Mouse (Mus musculus) neural tube, embryonic 14.5 days (tissue): ENCODE data around the gene Osbpl3. TPM values are rescaled to one million over a fixed set of nuclear protein-coding genes. Genes with fewer than 3 reads are reported as not detected.
A peak's percentile ranks its signal among the peaks of the same experiment; 100 is the strongest.

ENCODE experiments used
- ATAC-seq: fragments of 200-750 bp; cut with Nextera tagmentation; 2 replicates; pipeline ENCODE4 v1.8.0; 2017; ENCODE audit warnings: low read depth, mild to moderate bottlenecking, moderate TSS enrichment, moderate library complexity
- H3K27ac ChIP-seq: fragments of 300-500 bp; sonication (generic); 2 replicates; pipeline ENCODE4 v1.5.1; 2014; ENCODE audit warnings: low read depth, mild to moderate bottlenecking, control low read depth, low read length, moderate library complexity, mixed read lengths
- H3K27me3 ChIP-seq: fragments of 300-500 bp; sonication (generic); 2 replicates; pipeline ENCODE4 v1.6.1; 2014; ENCODE audit warnings: low read length; ENCODE audit not compliant: control insufficient read depth, insufficient read depth
- H3K36me3 ChIP-seq: fragments of 300-500 bp; sonication (generic); 2 replicates; pipeline ENCODE4 v1.6.1; 2014; ENCODE audit warnings: low read length, mixed read lengths; ENCODE audit not compliant: control insufficient read depth, insufficient read depth
- H3K4me1 ChIP-seq: fragments of 300-500 bp; sonication (generic); 2 replicates; pipeline ENCODE4 v1.6.1; 2014; ENCODE audit warnings: low read length; ENCODE audit not compliant: control insufficient read depth, insufficient read depth
- H3K4me2 ChIP-seq: fragments of 300-500 bp; sonication (generic); 2 replicates; pipeline ENCODE4 v1.6.1; 2014; ENCODE audit warnings: mild to moderate bottlenecking, low read depth, low read length, control low read depth
- H3K4me3 ChIP-seq: fragments of 300-500 bp; sonication (generic); 2 replicates; pipeline ENCODE4 v1.5.1; 2014; ENCODE audit warnings: low read depth, low read length, control low read depth, mixed read lengths
- H3K9ac ChIP-seq: fragments of 300-500 bp; sonication (generic); replicated peaks from 2 replicates; pipeline ENCODE4 v1.6.1; 2014; ENCODE audit warnings: low read depth, mild to moderate bottlenecking, control low read depth, low read length, mixed read lengths
- H3K9me3 ChIP-seq: fragments of 300-500 bp; sonication (generic); 2 replicates; pipeline ENCODE4 v1.6.1; 2016; ENCODE audit warnings: low read length; ENCODE audit not compliant: control insufficient read depth
- WGBS: fragments of 180-500 bp; shearing (Covaris S2); extraction: QIAGEN DNeasy Blood & Tissue Kit; methylation state at CpG from one replicate; pipeline ENCODE4 v1.1.7; 2014; 5-methylcytosine and 5-hydroxymethylcytosine counted together
- polyA plus RNA-seq: library from polyadenylated mRNA; unstranded; fragments of >200 nt; fragmentation: Nextera tagmentation; extraction: Ambion mirVana; gene quantifications from 2 replicates; pipeline ENCODE4 v1.2.1, GENCODE M21; 2014

The Osbpl3 gene
- polyA plus RNA-seq, 1 experiment from 2014 or later, result 3.2 TPM

GRCm38 (mm10) chr6:50419518-50420290, 36.3 kb downstream of the Osbpl3 start:
- no peak for ATAC-seq
- Histone ChIP-seq H3K27ac (no peak overlapping the region), H3K9ac (no peak overlapping the region), H3K4me1 (peaks cover under 1% of the 10 kb centered on the region; the same call in 1 of the 2 replicates), H3K36me3 (no peaks in the 10 kb centered on the region), H3K27me3 (no peaks in the 10 kb centered on the region), H3K4me3 (no peak overlapping the region), H3K4me2 (no peak overlapping the region), H3K9me3 (no peaks in the 10 kb centered on the region)
- WGBS, result 81% methylated on average over 10 of the region's 10 CpGs

DNA sequence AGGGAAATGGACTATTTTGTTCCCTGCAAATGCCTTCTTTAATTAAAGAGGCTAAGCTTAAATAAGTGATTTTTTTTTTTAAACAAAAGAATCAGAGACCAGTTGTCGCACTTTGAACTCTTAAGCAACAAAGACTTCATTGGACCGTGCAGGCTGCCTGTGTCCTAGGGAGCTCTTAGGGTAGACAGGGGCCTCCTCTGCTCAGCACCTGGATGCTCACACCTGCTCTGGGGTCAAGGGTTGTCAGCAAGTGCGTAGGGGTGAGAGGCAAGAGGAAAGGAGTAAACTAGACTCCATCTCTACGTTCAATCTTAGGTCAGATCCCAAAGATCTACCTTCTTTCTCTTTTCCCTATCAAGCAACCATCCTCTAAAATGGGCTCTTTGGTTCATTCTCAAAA, 37.0 kb downstream of the Osbpl3 start:
- no peaks in the 10 kb centered on the region for H3K36me3 ChIP-seq
- no peaks in the 10 kb centered on the region for H3K9me3 ChIP-seq
- H3K9ac ChIP-seq, result no peak overlapping the region
- H3K27me3 ChIP-seq, result no peaks in the 10 kb centered on the region
- peaks cover 2% of the 10 kb centered on the region; the same call in 1 of the 2 replicates for H3K4me1 ChIP-seq
- no peak overlapping the region for H3K4me2 ChIP-seq
- no peak overlapping the region for H3K4me3 ChIP-seq
- no peak for ATAC-seq
- H3K27ac ChIP-seq, result no peak overlapping the region
- WGBS, result 90% methylated on average over 4 of the region's 4 CpGs

- Histone ChIP-seq H3K36me3 (no peaks in the 10 kb centered on the region), H3K9ac (no peak overlapping the region), H3K4me3 (no peak overlapping the region), H3K9me3 (no peaks in the 10 kb centered on the region), H3K4me1 (peaks cover 7% of the 10 kb centered on the region), H3K4me2 (no peak overlapping the region), H3K27ac (no peak overlapping the region), H3K27me3 (no peaks in the 10 kb centered on the region)
- ATAC-seq, result no peak
- WGBS, result 97% methylated on average over 5 of the region's 5 CpGs
Measured at GRCm38 (mm10) chr6:50416854-50417253, 39.1 kb downstream of the Osbpl3 start.

- no peak overlapping the region for H3K4me3 ChIP-seq
- H3K4me2 ChIP-seq, result no peak overlapping the region
- WGBS, result 87% methylated on average over 6 of the region's 6 CpGs
- H3K9ac ChIP-seq, result no peak overlapping the region
- no peaks in the 10 kb centered on the region for H3K9me3 ChIP-seq
- no peak for ATAC-seq
- H3K4me1 ChIP-seq, result peaks cover 7% of the 10 kb centered on the region
- H3K36me3 ChIP-seq, result no peaks in the 10 kb centered on the region
- no peak overlapping the region for H3K27ac ChIP-seq
- H3K27me3 ChIP-seq, result no peaks in the 10 kb centered on the region
Measured at GRCm38 (mm10) chr6:50415431-50415830, 40.6 kb downstream of the Osbpl3 start.

DNA sequence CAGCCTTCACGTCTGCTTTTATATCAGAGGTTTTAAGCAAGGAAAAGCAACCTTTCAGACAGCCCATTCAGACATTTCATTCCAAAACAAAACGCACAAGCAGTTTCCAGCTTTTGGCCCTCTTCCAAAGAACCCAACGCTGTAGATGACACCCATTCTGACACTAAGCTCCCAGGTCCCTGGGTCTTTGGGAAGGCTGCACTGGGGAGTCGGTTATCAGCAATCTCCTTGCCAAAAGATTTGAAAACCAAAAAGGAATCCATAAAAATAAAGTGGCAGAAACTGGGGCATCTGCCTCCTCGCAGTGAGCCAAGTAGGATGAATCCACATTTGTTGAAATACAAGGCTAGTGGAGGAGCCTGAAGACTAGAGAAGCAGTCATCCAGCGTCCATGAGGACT, 41.5 kb downstream of the Osbpl3 start:
- Histone ChIP-seq H3K9me3 (no peaks in the 10 kb centered on the region), H3K4me2 (no peak overlapping the region), H3K27me3 (no peaks in the 10 kb centered on the region), H3K36me3 (no peaks in the 10 kb centered on the region), H3K4me3 (no peak overlapping the region), H3K9ac (no peak overlapping the region), H3K4me1 (peaks cover 7% of the 10 kb centered on the region), H3K27ac (no peak overlapping the region)
- ATAC-seq, result no peak
- 65% methylated on average over 6 of the region's 6 CpGs for WGBS

DNA sequence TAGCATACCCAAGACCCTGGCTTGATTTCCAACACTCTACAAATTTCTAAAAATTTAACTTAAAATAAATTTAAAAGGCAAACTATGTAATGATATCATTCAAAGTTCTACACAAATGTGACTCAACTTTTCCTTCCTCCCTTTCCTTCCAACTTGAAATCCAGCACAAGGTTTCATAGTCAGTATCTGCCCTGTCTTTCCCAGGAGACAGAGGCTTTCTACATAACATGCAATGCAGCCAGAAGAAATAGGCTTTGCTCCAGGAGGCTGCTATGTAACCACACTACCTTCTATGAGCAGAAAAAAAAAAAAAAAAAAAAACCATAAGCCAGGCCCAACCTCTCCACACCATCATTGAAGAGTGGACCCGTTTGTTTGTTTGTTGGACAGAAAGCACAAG, 42.6 kb downstream of the Osbpl3 start:
- no peaks in the 10 kb centered on the region for H3K27me3 ChIP-seq
- no peak overlapping the region for H3K27ac ChIP-seq
- no peaks in the 10 kb centered on the region for H3K36me3 ChIP-seq
- WGBS, result 79% methylated on average over 1 of the region's 1 CpGs
- no peak overlapping the region for H3K4me3 ChIP-seq
- H3K4me1 ChIP-seq, result peaks cover 7% of the 10 kb centered on the region
- H3K9ac ChIP-seq, result no peak overlapping the region
- no peak overlapping the region for H3K4me2 ChIP-seq
- no peak for ATAC-seq
- H3K9me3 ChIP-seq, result no peaks in the 10 kb centered on the region

- peaks cover 7% of the 10 kb centered on the region for H3K4me1 ChIP-seq
- ATAC-seq, result peak; percentile 86
- H3K27ac ChIP-seq, result peak overlapping the region; percentile 60; the same call in 1 of the 2 replicates
- H3K36me3 ChIP-seq, result no peaks in the 10 kb centered on the region
- no peak overlapping the region for H3K4me3 ChIP-seq
- H3K4me2 ChIP-seq, result no peak overlapping the region
- no peaks in the 10 kb centered on the region for H3K27me3 ChIP-seq
- no peak overlapping the region for H3K9ac ChIP-seq
- WGBS, result 2% methylated on average over 4 of the region's 4 CpGs
- H3K9me3 ChIP-seq, result no peaks in the 10 kb centered on the region
Measured at GRCm38 (mm10) chr6:50412174-50412573, 43.8 kb downstream of the Osbpl3 start.

GRCm38 (mm10) chr6:50404698-50405097, 51.3 kb downstream of the Osbpl3 start:
- no peak overlapping the region for H3K9ac ChIP-seq
- no peak for ATAC-seq
- H3K36me3 ChIP-seq, result no peaks in the 10 kb centered on the region
- H3K4me3 ChIP-seq, result no peak overlapping the region
- no peaks in the 10 kb centered on the region for H3K9me3 ChIP-seq
- H3K27ac ChIP-seq, result no peak overlapping the region
- H3K4me1 ChIP-seq, result no peaks in the 10 kb centered on the region
- H3K27me3 ChIP-seq, result no peaks in the 10 kb centered on the region
- 50% methylated on average over 11 of the region's 11 CpGs for WGBS
- H3K4me2 ChIP-seq, result no peak overlapping the region

GRCm38 (mm10) chr6:50403524-50403923, 52.5 kb downstream of the Osbpl3 start:
- no peak overlapping the region for H3K9ac ChIP-seq
- H3K9me3 ChIP-seq, result no peaks in the 10 kb centered on the region
- H3K4me2 ChIP-seq, result no peak overlapping the region
- ATAC-seq, result no peak
- H3K4me3 ChIP-seq, result no peak overlapping the region
- WGBS, result 64% methylated on average over 4 of the region's 4 CpGs
- no peaks in the 10 kb centered on the region for H3K36me3 ChIP-seq
- no peak overlapping the region for H3K27ac ChIP-seq
- no peaks in the 10 kb centered on the region for H3K27me3 ChIP-seq
- H3K4me1 ChIP-seq, result no peaks in the 10 kb centered on the region
